8 mouse cellular contexts compared by ENCODE assay signal in genomic region chr4:119460728-119461141, GRCm38 (mm10). TPM values are rescaled to one million over a fixed set of nuclear protein-coding genes. Genes with fewer than 3 reads are reported as not detected.
DNase-seq lines count a peak whose midpoint lies in the region; ATAC-seq lines count a peak whose summit lies in the region.

No protein-coding gene starts in this region.

- H3K4me2 ChIP-seq in heart, embryonic 15.5 days, result peak overlapping the region; percentile 22; the same call in 1 of the 2 replicates
- H3K4me2 ChIP-seq in lung, embryonic 16.5 days (ENCODE audit: low read depth, low read length), result no peak overlapping the region

- WGBS in heart, embryonic 15.5 days, result 20% methylated on average over 8 of the region's 8 CpGs
- WGBS in lung, embryonic 16.5 days, result 34% methylated on average over 8 of the region's 8 CpGs

- no peaks in the 10 kb centered on the region for H3K9me3 ChIP-seq in heart, embryonic 15.5 days (replicated peaks)
- H3K9me3 ChIP-seq in lung, embryonic 16.5 days (ENCODE audit: control insufficient read depth, low read length), result no peaks in the 10 kb centered on the region

- no peak overlapping the region for H3K4me3 ChIP-seq in heart, embryonic 15.5 days
- no peak overlapping the region for H3K4me3 ChIP-seq in lung, embryonic 16.5 days (ENCODE audit: low read length)

- H3K27me3 ChIP-seq in heart, embryonic 15.5 days, result no peaks in the 10 kb centered on the region
- H3K27me3 ChIP-seq in lung, embryonic 16.5 days (ENCODE audit: control insufficient read depth, insufficient read depth, low read depth, low read length), result no peaks in the 10 kb centered on the region

- H3K4me1 ChIP-seq in heart, embryonic 15.5 days (replicated peaks), result peaks cover 37% of the 10 kb centered on the region
- H3K4me1 ChIP-seq in lung, embryonic 16.5 days (replicated peaks; ENCODE audit: control insufficient read depth, insufficient read depth, low read length), result peaks cover 20% of the 10 kb centered on the region

- H3K36me3 ChIP-seq in heart, embryonic 15.5 days, result no peaks in the 10 kb centered on the region
- H3K36me3 ChIP-seq in lung, embryonic 16.5 days (ENCODE audit: control insufficient read depth, insufficient read depth, low read length), result no peaks in the 10 kb centered on the region

- peak; percentile 65 for ATAC-seq in heart, embryonic 15.5 days (replicated peaks; ENCODE audit: insufficient number of reproducible peaks, insufficient read depth, low FRiP score, low read depth)
- ATAC-seq in lung, embryonic 16.5 days (ENCODE audit: low read depth), result peak; percentile 85

- H3K27ac ChIP-seq in heart, embryonic 15.5 days, result peak overlapping the region; percentile 65
- 0 out of 2 replicates have a peak overlapping the region, but pooled peaks have one; percentile 45 for H3K27ac ChIP-seq in lung, embryonic 16.5 days (ENCODE audit: low read length)

- DNase-seq in kidney, adult 18-20 months, result peak; percentile 28
- no peak for DNase-seq in kidney, adult 8-10 months
- peak; percentile 87 for DNase-seq in fibroblast of lung, adult 2 months (ENCODE audit: low read depth)
- peak; percentile 91 to 96 for DNase-seq in layer of hippocampus, adult 18-20 months (ENCODE audit: low spot score in 2 of 2)
- DNase-seq in right cerebral cortex, postnatal 25 days, result peak; percentile 80
- no peak for DNase-seq in thymus, postnatal 10 days (ENCODE audit: low spot score in 2 of 2)

- no peak overlapping the region for H3K9ac ChIP-seq in heart, embryonic 15.5 days
- H3K9ac ChIP-seq in lung, embryonic 16.5 days (ENCODE audit: low read length), result no peak overlapping the region

RNA-seq across cellular contexts. Expression of gene Rimkla, which starts 31.7 kb away (rescaled TPM):
- 4.1 and 4.2 TPM in 2 replicates for polyA plus RNA-seq in heart, embryonic 15.5 days (2015; fragmentation: Nextera tagmentation; extraction: Ambion mirVana)
- total RNA-seq in layer of hippocampus, adult 18-20 months (2021), result 10 to 100 TPM; 12.1 to 12.4 TPM
- 0.50 TPM in 2 replicates for polyA plus RNA-seq in lung, embryonic 16.5 days (2015; fragmentation: Nextera tagmentation; extraction: Ambion mirVana)

RNA-seq across cellular contexts. Expression of gene Zmynd12, which starts 38.1 kb away (rescaled TPM):
- polyA plus RNA-seq in heart, embryonic 15.5 days (2015; fragmentation: Nextera tagmentation; extraction: Ambion mirVana), result 0.15 and 0.28 TPM in 2 replicates
- under 1 TPM; 0.30 to 0.50 TPM for total RNA-seq in layer of hippocampus, adult 18-20 months (2021)
- 2.0 and 2.1 TPM in 2 replicates for polyA plus RNA-seq in lung, embryonic 16.5 days (2015; fragmentation: Nextera tagmentation; extraction: Ambion mirVana)

RNA-seq across cellular contexts. Expression of gene Ppcs, which starts 38.5 kb away (rescaled TPM):
- polyA plus RNA-seq in heart, embryonic 15.5 days (2015; fragmentation: Nextera tagmentation; extraction: Ambion mirVana), result 27.0 and 28.8 TPM in 2 replicates
- 1 to 10 TPM; 4.9 TPM for total RNA-seq in layer of hippocampus, adult 18-20 months (2021)
- polyA plus RNA-seq in lung, embryonic 16.5 days (2015; fragmentation: Nextera tagmentation; extraction: Ambion mirVana), result 31.5 and 33.9 TPM in 2 replicates

RNA-seq across cellular contexts. Expression of gene Ccdc30, which starts 45.4 kb away (rescaled TPM):
- 2.7 and 3.2 TPM in 2 replicates for polyA plus RNA-seq in heart, embryonic 15.5 days (2015; fragmentation: Nextera tagmentation; extraction: Ambion mirVana)
- 10 to 100 TPM; 23.5 to 24.0 TPM for total RNA-seq in layer of hippocampus, adult 18-20 months (2021)
- polyA plus RNA-seq in lung, embryonic 16.5 days (2015; fragmentation: Nextera tagmentation; extraction: Ambion mirVana), result 6.1 and 9.3 TPM in 2 replicates

Comparison
In these comparisons a context has a peak if more than half of its experiments do, and no peak if none do; other contexts are left out.
1. DNase-seq: peak in kidney, adult 18-20 months (single experiment), fibroblast of lung, adult 2 months (single experiment), layer of hippocampus, adult 18-20 months (2 of 2) and right cerebral cortex, postnatal 25 days (single experiment); none in kidney, adult 8-10 months (0 of 2) and thymus, postnatal 10 days (0 of 2).